Mouse (Mus musculus): ENCODE measurements around the gene Syne2. TPM values are rescaled to one million over a fixed set of nuclear protein-coding genes. Genes with fewer than 3 reads are reported as not detected.

Syne2 gene
- total RNA-seq, 2 experiments from 2014 or later: 19.0 to 21.1 TPM

Small RNAs within 50 kb of the gene (microRNA-seq; reads per million reads assigned to microRNA genes)
- 0 to 0.20 reads per million in 2 experiments for gene Mir5101

Other genes starting within 250 kb of the Syne2 start
- gene Ppp2r5e, start 221.9 kb upstream of the Syne2 start, total RNA-seq (2021): 10 to 100 TPM; 79.2 to 79.8 TPM
- 1 to 10 TPM; 3.5 to 3.8 TPM for gene Wdr89, start 148.6 kb upstream of the Syne2 start, total RNA-seq (2021)
- 10 to 100 TPM; 32.2 to 34.2 TPM for gene Sgpp1, start 82.4 kb upstream of the Syne2 start, total RNA-seq (2021)

Data from layer of hippocampus, adult 18-20 months (tissue).